Mouse (Mus musculus): ENCODE results near the gene Cygb. TPM values are rescaled to one million over a fixed set of nuclear protein-coding genes. Genes with fewer than 3 reads are reported as not detected.

Cygb gene
- polyA plus RNA-seq (2015; fragmentation: Nextera tagmentation; extraction: Ambion mirVana): 13.7 and 16.0 TPM in 2 replicates

- no peaks in the 10 kb centered on the region for H3K36me3 ChIP-seq
- H3K4me3 ChIP-seq (replicated peaks): peak within 1 kb of the TSS; percentile 58
- WGBS: 8% methylated on average over 28 of the region's 28 CpGs
- H3K27me3 ChIP-seq: peaks cover 52% of the 10 kb centered on the region
- H3K4me1 ChIP-seq: peaks cover 57% of the 10 kb centered on the region
- H3K9me3 ChIP-seq (replicated peaks): no peaks in the 10 kb centered on the region
- H3K27ac ChIP-seq: no peak within 1 kb of the TSS
- peak within 1 kb of the TSS; percentile 96 for H3K4me2 ChIP-seq
- ATAC-seq (replicated peaks; ENCODE audit: low FRiP score): no peak
- H3K9ac ChIP-seq: peak within 1 kb of the TSS; percentile 52
Observed at GRCm38 (mm10) chr11:116654255-116654821, at the start of gene Cygb. Gene Cygb (minus strand): TSS chr11:116654313.

- no peaks in the 10 kb centered on the region for H3K9me3 ChIP-seq (replicated peaks)
- ATAC-seq (replicated peaks; ENCODE audit: low FRiP score): 0 out of 2 replicates have a peak, but pooled peaks have one; percentile 54
- no peak overlapping the region for H3K4me2 ChIP-seq
- no peak overlapping the region for H3K4me3 ChIP-seq (replicated peaks)
- peaks cover 2% of the 10 kb centered on the region; the same call in 1 of the 2 replicates for H3K4me1 ChIP-seq
- H3K27me3 ChIP-seq: peaks cover 10% of the 10 kb centered on the region; the same call in 1 of the 2 replicates
- H3K27ac ChIP-seq: peak overlapping the region; percentile 49
- no peaks in the 10 kb centered on the region for H3K36me3 ChIP-seq
- no peak overlapping the region for H3K9ac ChIP-seq
- 50% methylated on average over 5 of the region's 5 CpGs for WGBS
Observed at GRCm38 (mm10) chr11:116701377-116701841, 47.3 kb upstream of the Cygb start.

- H3K27ac ChIP-seq: no peak overlapping the region
- no peak for ATAC-seq (replicated peaks; ENCODE audit: low FRiP score)
- H3K9ac ChIP-seq: no peak overlapping the region
- peaks cover 20% of the 10 kb centered on the region for H3K4me1 ChIP-seq
- peaks cover 36% of the 10 kb centered on the region for H3K27me3 ChIP-seq
- no peak overlapping the region for H3K4me2 ChIP-seq
- no peak overlapping the region for H3K4me3 ChIP-seq (replicated peaks)
- WGBS: 35% methylated on average over 9 of the region's 9 CpGs
- no peaks in the 10 kb centered on the region for H3K9me3 ChIP-seq (replicated peaks)
- no peaks in the 10 kb centered on the region for H3K36me3 ChIP-seq
Observed at GRCm38 (mm10) chr11:116697521-116697920, 43.4 kb upstream of the Cygb start.

GRCm38 (mm10) chr11:116696426-116696825, 42.3 kb upstream of the Cygb start:
- Histone ChIP-seq H3K4me3 (replicated peaks) (no peak overlapping the region), H3K4me2 (no peak overlapping the region), H3K27me3 (peaks cover 36% of the 10 kb centered on the region), H3K27ac (no peak overlapping the region), H3K36me3 (no peaks in the 10 kb centered on the region), H3K4me1 (peaks cover 20% of the 10 kb centered on the region), H3K9me3 (replicated peaks) (no peaks in the 10 kb centered on the region), H3K9ac (no peak overlapping the region)
- WGBS: 93% methylated on average over 4 of the region's 4 CpGs
- no peak for ATAC-seq (replicated peaks; ENCODE audit: low FRiP score)

GRCm38 (mm10) chr11:116695194-116695880, 41.2 kb upstream of the Cygb start:
- H3K4me1 ChIP-seq: peaks cover 20% of the 10 kb centered on the region
- peak; percentile 44; the same call in 1 of the 2 replicates for ATAC-seq (replicated peaks; ENCODE audit: low FRiP score)
- WGBS: 28% methylated on average over 23 of the region's 23 CpGs
- H3K36me3 ChIP-seq: no peaks in the 10 kb centered on the region
- H3K27ac ChIP-seq: no peak overlapping the region
- H3K4me2 ChIP-seq: peak overlapping the region; percentile 81
- peaks cover 36% of the 10 kb centered on the region for H3K27me3 ChIP-seq
- H3K9ac ChIP-seq: peak overlapping the region; percentile 42; the same call in 1 of the 2 replicates
- peak overlapping the region; percentile 52 for H3K4me3 ChIP-seq (replicated peaks)
- no peaks in the 10 kb centered on the region for H3K9me3 ChIP-seq (replicated peaks)

- Histone ChIP-seq H3K4me3 (replicated peaks) (peak overlapping the region; percentile 52), H3K4me1 (peaks cover 20% of the 10 kb centered on the region), H3K27ac (no peak overlapping the region), H3K36me3 (no peaks in the 10 kb centered on the region), H3K27me3 (peaks cover 36% of the 10 kb centered on the region), H3K4me2 (peak overlapping the region; percentile 81), H3K9ac (peak overlapping the region; percentile 42), H3K9me3 (replicated peaks) (no peaks in the 10 kb centered on the region)
- WGBS: 2% methylated on average over 71 of the region's 73 CpGs
- ATAC-seq (replicated peaks; ENCODE audit: low FRiP score): peak; percentile 89
Observed at GRCm38 (mm10) chr11:116694250-116695193, 40.4 kb upstream of the Cygb start.

GRCm38 (mm10) chr11:116693899-116694249, 39.8 kb upstream of the Cygb start:
- H3K9me3 ChIP-seq (replicated peaks): no peaks in the 10 kb centered on the region
- peaks cover 36% of the 10 kb centered on the region for H3K27me3 ChIP-seq
- 41% methylated on average over 4 of the region's 4 CpGs for WGBS
- no peak overlapping the region for H3K27ac ChIP-seq
- no peaks in the 10 kb centered on the region for H3K36me3 ChIP-seq
- peak overlapping the region; percentile 42 for H3K9ac ChIP-seq
- ATAC-seq (replicated peaks; ENCODE audit: low FRiP score): no peak
- peak overlapping the region; percentile 52 for H3K4me3 ChIP-seq (replicated peaks)
- H3K4me2 ChIP-seq: peak overlapping the region; percentile 81
- H3K4me1 ChIP-seq: peaks cover 20% of the 10 kb centered on the region

- Histone ChIP-seq H3K4me2 (no peak overlapping the region), H3K4me1 (peaks cover 20% of the 10 kb centered on the region), H3K27me3 (peaks cover 21% of the 10 kb centered on the region), H3K36me3 (peaks cover 2% of the 10 kb centered on the region; the same call in 1 of the 2 replicates), H3K4me3 (replicated peaks) (no peak overlapping the region), H3K27ac (no peak overlapping the region), H3K9me3 (replicated peaks) (no peaks in the 10 kb centered on the region), H3K9ac (no peak overlapping the region)
- no peak for ATAC-seq (replicated peaks; ENCODE audit: low FRiP score)
- 50% methylated on average over 18 of the region's 18 CpGs for WGBS
Observed at GRCm38 (mm10) chr11:116690701-116691575, 36.8 kb upstream of the Cygb start.

- no peak overlapping the region for H3K4me2 ChIP-seq
- H3K36me3 ChIP-seq: peaks cover 15% of the 10 kb centered on the region
- H3K27me3 ChIP-seq: peaks cover 13% of the 10 kb centered on the region
- no peak overlapping the region for H3K4me3 ChIP-seq (replicated peaks)
- 94% methylated on average over 10 of the region's 10 CpGs for WGBS
- H3K9ac ChIP-seq: no peak overlapping the region
- no peak for ATAC-seq (replicated peaks; ENCODE audit: low FRiP score)
- H3K4me1 ChIP-seq: peaks cover 11% of the 10 kb centered on the region
- H3K9me3 ChIP-seq (replicated peaks): no peaks in the 10 kb centered on the region
- H3K27ac ChIP-seq: no peak overlapping the region
Observed at GRCm38 (mm10) chr11:116689622-116690021, 35.5 kb upstream of the Cygb start.

GRCm38 (mm10) chr11:116687897-116688296, 33.8 kb upstream of the Cygb start:
- Histone ChIP-seq H3K36me3 (peaks cover 24% of the 10 kb centered on the region), H3K4me3 (replicated peaks) (no peak overlapping the region), H3K9ac (no peak overlapping the region), H3K4me2 (no peak overlapping the region), H3K9me3 (replicated peaks) (no peaks in the 10 kb centered on the region), H3K4me1 (peaks cover 9% of the 10 kb centered on the region), H3K27me3 (no peaks in the 10 kb centered on the region), H3K27ac (no peak overlapping the region)
- WGBS: 52% methylated on average over 8 of the region's 8 CpGs
- ATAC-seq (replicated peaks; ENCODE audit: low FRiP score): no peak

- Histone ChIP-seq H3K9ac (no peak overlapping the region; the same call in 1 of the 2 replicates), H3K27ac (no peak overlapping the region), H3K4me2 (no peak overlapping the region), H3K4me3 (replicated peaks) (no peak overlapping the region), H3K27me3 (no peaks in the 10 kb centered on the region), H3K4me1 (peaks cover 29% of the 10 kb centered on the region), H3K36me3 (peaks cover 30% of the 10 kb centered on the region), H3K9me3 (replicated peaks) (no peaks in the 10 kb centered on the region)
- WGBS: 59% methylated on average over 9 of the region's 9 CpGs
- no peak for ATAC-seq (replicated peaks; ENCODE audit: low FRiP score)
Observed at GRCm38 (mm10) chr11:116685729-116686128, 31.6 kb upstream of the Cygb start.
